Mouse (Mus musculus): ENCODE measurements at regions not wholly inside any gene's neighbourhood (a gene's known extent, or its start where the extent isn't known, plus 50 kb on each side); places are given as distances from the start of the nearest gene placed in this dataset.

DNA sequence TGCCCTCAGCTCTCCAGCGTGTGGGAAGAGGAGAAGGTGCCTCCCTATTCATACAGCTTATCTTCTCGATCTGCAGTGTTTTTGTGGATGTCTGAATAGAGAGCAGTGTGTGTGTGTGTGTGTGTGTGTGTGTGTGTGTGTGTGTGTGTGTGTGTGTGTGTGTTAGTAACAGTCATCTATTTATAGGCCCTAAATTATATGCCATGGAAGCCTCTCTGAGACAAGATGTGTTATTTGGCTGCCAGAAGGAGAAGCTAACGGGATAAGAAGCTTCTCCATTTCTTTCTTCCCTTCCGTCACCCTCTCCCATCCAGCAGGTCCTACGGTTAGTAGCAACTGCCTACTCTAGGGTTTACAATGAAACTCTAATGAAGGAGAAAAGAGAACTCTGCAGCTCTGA lies 270.3 kb downstream of the Emp1 start:
- no peak for DNase-seq

GRCm38 (mm10) chr6:135636648-135637047 lies 274.3 kb downstream of the Emp1 start:
- no peak for DNase-seq

DNA sequence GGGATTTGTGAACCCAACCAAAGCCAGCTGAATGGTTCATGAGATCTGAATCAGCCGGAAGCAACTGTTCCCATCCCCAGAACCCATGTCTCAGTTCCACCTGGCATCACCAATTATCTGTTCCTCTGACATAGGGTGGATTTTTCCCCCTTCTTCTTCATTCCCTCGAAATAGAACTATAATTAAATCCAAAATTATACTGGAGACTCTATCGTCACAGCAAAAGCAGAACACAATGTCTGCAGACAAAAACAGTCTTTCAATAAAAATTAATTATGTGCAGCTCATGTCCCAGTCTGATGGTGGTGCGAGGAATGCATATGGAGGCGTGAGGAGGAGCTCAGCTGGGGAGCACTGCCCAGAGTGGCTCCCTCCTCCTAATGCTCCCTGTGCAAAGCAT lies 280.4 kb downstream of the Emp1 start:
- DNase-seq: no peak

GRCm38 (mm10) chr6:135646177-135646576 lies 283.8 kb downstream of the Emp1 start:
- no peak for DNase-seq

DNA sequence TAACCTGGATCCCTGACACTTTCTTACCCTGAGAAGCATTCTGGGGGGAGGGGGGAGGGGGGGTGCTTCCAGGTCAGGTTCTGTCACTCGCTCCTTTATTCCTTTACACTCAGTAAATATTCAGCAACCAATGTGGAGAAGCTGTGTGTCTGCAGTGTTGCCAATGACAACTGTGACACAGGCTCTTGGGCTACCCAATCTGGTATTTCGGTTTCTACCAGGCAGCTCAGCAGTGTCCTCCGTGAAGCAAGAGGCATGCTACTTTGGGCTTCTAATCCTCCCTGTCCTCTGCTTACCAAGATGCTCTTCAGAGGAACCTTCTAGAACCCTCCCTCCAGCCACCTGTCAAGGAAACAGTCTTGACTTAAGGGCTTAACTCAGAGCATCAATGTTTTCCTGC lies 290.7 kb downstream of the Emp1 start:
- DNase-seq: no peak

DNA sequence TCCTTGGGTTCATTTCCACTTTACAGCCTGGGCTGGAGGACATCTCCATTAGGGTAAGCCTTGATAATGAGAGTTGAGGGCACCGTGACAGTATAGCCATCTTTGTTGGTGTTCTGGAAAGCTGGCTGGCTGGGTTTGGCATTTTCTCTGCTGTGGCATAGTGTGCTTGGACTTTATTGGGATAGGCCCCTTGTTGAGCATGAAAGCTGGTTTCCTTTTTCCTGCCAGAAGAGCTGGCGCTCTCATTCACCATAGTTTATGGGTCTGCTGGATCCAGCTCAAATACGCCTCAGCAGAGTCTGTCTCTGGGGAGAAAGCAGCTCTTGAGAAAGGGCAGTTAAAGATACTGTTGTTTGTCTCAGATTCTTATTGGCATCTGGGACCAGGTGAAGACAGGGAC lies 300.0 kb downstream of the Emp1 start:
- DNase-seq: no peak

DNA sequence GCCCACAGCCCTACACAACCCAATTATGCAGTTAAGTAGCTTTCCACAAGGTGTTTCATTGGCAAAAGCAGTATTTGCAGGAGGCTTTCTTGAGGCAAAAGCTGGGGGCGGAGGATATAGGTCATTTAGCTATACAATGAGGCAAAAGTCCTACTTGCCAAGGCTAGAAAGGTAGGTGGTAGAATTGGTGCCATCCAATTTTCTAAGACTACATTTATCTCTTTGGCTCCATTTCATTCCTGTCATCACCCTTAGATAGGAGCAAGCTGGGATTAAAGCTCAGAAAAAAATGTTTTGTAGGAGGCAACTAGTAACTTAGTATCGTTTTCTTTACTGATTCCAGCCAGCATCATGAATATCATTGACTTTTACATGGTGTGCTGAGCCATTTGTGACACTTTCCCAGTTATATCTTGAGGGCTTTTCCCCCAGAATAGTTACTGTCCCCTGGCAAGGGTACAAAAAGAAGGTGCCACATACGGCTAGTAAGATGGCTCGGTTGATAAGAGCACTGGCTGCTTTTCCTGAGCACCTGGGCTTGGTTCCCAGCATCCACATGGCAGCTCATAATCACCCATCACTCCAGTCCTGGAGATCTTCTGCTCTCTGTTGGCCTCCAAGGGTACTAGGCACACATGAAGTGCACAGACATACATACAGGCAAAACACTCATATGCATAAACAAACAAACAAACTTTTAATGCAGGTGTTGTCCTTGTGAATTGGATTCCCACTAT lies 300.6 kb downstream of the Emp1 start:
- DNase-seq: no peak
